Mouse (Mus musculus): Measurements from ENCODE around the gene Faap100.

- TF ChIP-seq CTCF (IDR thresholded peaks at IDR 0.05; ENCODE audit: low read depth) (no peak), EP300 (optimal IDR thresholded peaks at IDR 0.05) (no peak)
These were observed 27.9 kb downstream of the Faap100 start for GRCm38 (mm10) chr11:120350711-120351110.

All from stomach, postnatal 0 days (tissue).